Mouse (Mus musculus): ENCODE results near the gene Nsmce3. TPM values are rescaled to one million over a fixed set of nuclear protein-coding genes. Genes with fewer than 3 reads are reported as not detected.

The Nsmce3 gene
- 8.2 TPM for polyA plus RNA-seq (2015; fragmentation: Illumina TruSeq; extraction: RNeasy Lipid Tissue Mini Kit (QIAGEN cat#74804); ENCODE audit: low read depth, low replicate concordance)

GRCm38 (mm10) chr7:64872743-64873241 lies at the start of gene Nsmce3:
Nsmce3 (minus strand) TSS chr7:64872997.

